Mouse (Mus musculus) forebrain, embryonic 14.5 days (tissue): Measurements from ENCODE around the gene Krtap28-10. TPM values are rescaled to one million over a fixed set of nuclear protein-coding genes. Genes with fewer than 3 reads are reported as not detected.
"Not testable (repeated sequence)": the region's sequence is repeated elsewhere in the genome, so short reads cannot be mapped to it uniquely, and the experiment has no call there.

Experiments used
- ATAC-seq: fragments of 200-750 bp; cut with Nextera tagmentation; 2 replicates; pipeline ENCODE4 v1.8.0; 2017; ENCODE audit warnings: mild to moderate bottlenecking, moderate library complexity
- DNase-seq: peaks from one replicate; pipeline ENCODE4 v3.0.0-alpha.2; 2015; ENCODE audit warnings: low spot score
- H3K27ac ChIP-seq: fragments of 300-500 bp; sonication (generic); 2 replicates; pipeline ENCODE4 v1.5.1; 2014; ENCODE audit warnings: low read depth, mild to moderate bottlenecking, control low read depth, low read length, moderate library complexity
- H3K27me3 ChIP-seq: fragments of 300-500 bp; sonication (generic); replicated peaks from 2 replicates; pipeline ENCODE4 v1.6.1; 2014; ENCODE audit warnings: low read length, control low read depth, mixed read lengths; ENCODE audit not compliant: control insufficient read depth, insufficient read depth
- H3K36me3 ChIP-seq: fragments of 300-500 bp; sonication (generic); 2 replicates; pipeline ENCODE4 v1.6.1; 2014; ENCODE audit warnings: low read length, control low read depth; ENCODE audit not compliant: control insufficient read depth, insufficient read depth
- H3K4me1 ChIP-seq: fragments of 300-500 bp; sonication (generic); 2 replicates; pipeline ENCODE4 v1.6.1; 2014; ENCODE audit warnings: antibody characterized with exemption, low read length, control low read depth; ENCODE audit not compliant: control insufficient read depth, insufficient read depth
- H3K4me2 ChIP-seq: fragments of 300-500 bp; sonication (generic); 2 replicates; pipeline ENCODE4 v1.6.1; 2014; ENCODE audit warnings: mild to moderate bottlenecking, control low read depth, low read length
- H3K4me3 ChIP-seq: fragments of 300-500 bp; sonication (generic); 2 replicates; pipeline ENCODE4 v1.5.1; 2014; ENCODE audit warnings: low read depth, low read length, control low read depth
- H3K9ac ChIP-seq: fragments of 300-500 bp; sonication (generic); 2 replicates; pipeline ENCODE4 v1.6.1; 2014; ENCODE audit warnings: mild to moderate bottlenecking, low read length, control low read depth, moderate library complexity
- H3K9me3 ChIP-seq: fragments of 300-500 bp; sonication (generic); replicated peaks from 2 replicates; pipeline ENCODE4 v1.6.1; 2016; ENCODE audit warnings: low read length, control low read depth, mixed read lengths; ENCODE audit not compliant: control insufficient read depth
- WGBS: fragments of 180-500 bp; shearing (Covaris S2); extraction: QIAGEN DNeasy Blood & Tissue Kit; methylation state at CpG from one replicate; pipeline ENCODE4 v1.1.7; 2014; 5-methylcytosine and 5-hydroxymethylcytosine counted together
- polyA plus RNA-seq: library from polyadenylated mRNA; unstranded; fragments of >200 nt; fragmentation: Nextera tagmentation; extraction: Ambion mirVana; gene quantifications from 2 replicates; pipeline ENCODE4 v1.2.1, GENCODE M21; 2014

The Krtap28-10 gene
- polyA plus RNA-seq, 1 experiment from 2014 or later: not detected

- H3K36me3 ChIP-seq: no peaks in the 10 kb centered on the region
- H3K9ac ChIP-seq: no peak overlapping the region
- H3K4me2 ChIP-seq: no peak overlapping the region
- H3K27me3 ChIP-seq: no peaks in the 10 kb centered on the region
- no peaks in the 10 kb centered on the region for H3K4me1 ChIP-seq
- ATAC-seq (no peak), DNase-seq (no peak)
- H3K27ac ChIP-seq: no peak overlapping the region
- no peaks in the 10 kb centered on the region for H3K9me3 ChIP-seq
- WGBS: 31% methylated on average over 1 of the region's 1 CpGs
- H3K4me3 ChIP-seq: no peak overlapping the region
Measured at GRCm38 (mm10) chr1:83031950-83032349, 10.3 kb downstream of the Krtap28-10 start.

DNA sequence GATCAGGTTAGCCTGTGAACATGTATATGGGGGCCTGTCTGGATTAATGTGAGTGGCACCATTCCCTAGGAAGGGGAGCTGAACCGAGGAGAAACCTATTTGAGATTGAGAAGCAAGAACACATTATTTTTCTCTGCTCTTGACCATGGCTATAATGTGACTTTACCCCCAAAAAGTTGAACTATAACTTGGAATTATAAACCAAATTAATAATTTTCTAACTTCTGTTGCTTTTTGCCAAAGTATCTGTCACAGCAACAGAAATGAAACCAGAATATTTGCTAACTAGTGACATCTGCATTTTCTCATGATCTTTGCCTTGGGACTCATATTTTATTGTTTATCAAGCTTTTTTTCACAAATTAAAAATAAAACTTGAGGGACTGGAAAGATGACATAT is 25.7 kb downstream of the Krtap28-10 start:
- no peak overlapping the region for H3K9ac ChIP-seq
- H3K9me3 ChIP-seq: no peaks in the 10 kb centered on the region
- H3K36me3 ChIP-seq: no peaks in the 10 kb centered on the region
- WGBS: 70% methylated on average over 1 of the region's 1 CpGs
- no peak overlapping the region for H3K4me2 ChIP-seq
- H3K4me1 ChIP-seq: no peaks in the 10 kb centered on the region
- no peak for DNase-seq
- no peak for ATAC-seq
- no peak overlapping the region for H3K4me3 ChIP-seq
- no peaks in the 10 kb centered on the region for H3K27me3 ChIP-seq
- H3K27ac ChIP-seq: no peak overlapping the region

DNA sequence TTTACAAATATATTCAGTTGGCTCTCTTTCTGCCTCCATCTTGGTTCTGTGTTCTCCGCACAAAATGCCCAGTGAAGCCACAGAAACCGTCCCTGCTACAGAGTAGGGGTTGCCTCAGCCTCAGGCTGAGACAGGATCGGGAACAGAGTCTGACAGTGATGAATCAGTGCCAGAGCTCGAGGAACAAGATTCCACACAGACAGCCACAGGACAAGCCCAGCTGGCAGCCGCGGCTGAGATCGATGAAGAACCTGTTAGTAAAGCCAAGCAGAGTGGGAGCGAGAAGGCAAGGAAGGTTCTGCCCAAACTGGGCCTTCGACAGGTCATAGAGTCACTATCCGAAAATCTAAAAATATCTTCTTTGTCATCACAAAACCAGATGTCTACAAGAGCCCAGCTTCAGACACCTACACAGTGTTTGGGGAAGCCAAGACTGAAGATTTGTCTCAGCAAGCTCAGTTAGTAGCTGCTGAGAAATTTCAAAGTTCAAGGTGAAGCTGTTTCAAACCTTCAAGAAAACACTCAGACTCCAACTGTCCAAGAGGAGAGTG is 26.9 kb downstream of the Krtap28-10 start:
- Histone ChIP-seq H3K4me2 (no peak overlapping the region), H3K27ac (no peak overlapping the region), H3K9ac (no peak overlapping the region), H3K4me3 (no peak overlapping the region), H3K9me3 (no peaks in the 10 kb centered on the region), H3K4me1 (no peaks in the 10 kb centered on the region), H3K27me3 (no peaks in the 10 kb centered on the region), H3K36me3 (no peaks in the 10 kb centered on the region)
- DNase-seq (no peak), ATAC-seq (no peak)
- 88% methylated on average over 10 of the region's 10 CpGs for WGBS

GRCm38 (mm10) chr1:83014477-83014876 is 27.8 kb downstream of the Krtap28-10 start:
- WGBS: 93% methylated on average over 3 of the region's 3 CpGs
- no peak for ATAC-seq
- no peaks in the 10 kb centered on the region for H3K36me3 ChIP-seq

GRCm38 (mm10) chr1:83007471-83007870 is 34.8 kb downstream of the Krtap28-10 start:
- Histone ChIP-seq H3K4me3 (no peak overlapping the region), H3K9ac (no peak overlapping the region), H3K9me3 (no peaks in the 10 kb centered on the region), H3K4me1 (no peaks in the 10 kb centered on the region), H3K27ac (no peak overlapping the region), H3K36me3 (no peaks in the 10 kb centered on the region), H3K27me3 (no peaks in the 10 kb centered on the region), H3K4me2 (no peak overlapping the region)
- ATAC-seq (peak; percentile 75; the same call in 1 of the 2 replicates), DNase-seq (peak; percentile 63)
- WGBS: 75% methylated on average over 6 of the region's 6 CpGs

More at GRCm38 (mm10) chr1:83014477-83014876, 27.8 kb downstream of the Krtap28-10 start:
- Histone ChIP-seq H3K27ac (no peak overlapping the region), H3K4me3 (no peak overlapping the region), H3K9ac (no peak overlapping the region), H3K9me3 (no peaks in the 10 kb centered on the region), H3K4me1 (no peaks in the 10 kb centered on the region), H3K4me2 (no peak overlapping the region), H3K27me3 (no peaks in the 10 kb centered on the region)
- DNase-seq: no peak

- DNase-seq (no peak), ATAC-seq (no peak)
- Histone ChIP-seq H3K36me3 (no peaks in the 10 kb centered on the region), H3K9me3 (no peaks in the 10 kb centered on the region), H3K4me2 (no peak overlapping the region), H3K4me3 (no peak overlapping the region), H3K9ac (no peak overlapping the region), H3K4me1 (no peaks in the 10 kb centered on the region), H3K27me3 (no peaks in the 10 kb centered on the region), H3K27ac (no peak overlapping the region)
- WGBS: 89% methylated on average over 8 of the region's 8 CpGs
Measured at GRCm38 (mm10) chr1:83006218-83007179, 35.8 kb downstream of the Krtap28-10 start.

GRCm38 (mm10) chr1:83000306-83000705 is 42.0 kb downstream of the Krtap28-10 start, which contains the start of gene Gm47959:
Gene Gm47959 (plus strand): TSS chr1:83000548.
- H3K9me3 ChIP-seq, DNase-seq, H3K36me3 ChIP-seq, H3K4me2 ChIP-seq, ATAC-seq, H3K27ac ChIP-seq, H3K4me1 ChIP-seq, H3K27me3 ChIP-seq, H3K9ac ChIP-seq, H3K4me3 ChIP-seq: not testable (repeated sequence)
- WGBS: 94% methylated on average over 6 of the region's 9 CpGs

- Histone ChIP-seq H3K4me3 (no peak overlapping the region), H3K27ac (no peak overlapping the region), H3K4me2 (no peak overlapping the region), H3K9me3 (no peaks in the 10 kb centered on the region), H3K27me3 (no peaks in the 10 kb centered on the region), H3K4me1 (no peaks in the 10 kb centered on the region), H3K36me3 (no peaks in the 10 kb centered on the region), H3K9ac (no peak overlapping the region)
- DNase-seq (no peak), ATAC-seq (no peak)
- WGBS: 94% methylated on average over 3 of the region's 3 CpGs
Measured at GRCm38 (mm10) chr1:82993947-82994346, 48.3 kb downstream of the Krtap28-10 start.

GRCm38 (mm10) chr1:82992093-82992492 is 50.2 kb downstream of the Krtap28-10 start:
- Histone ChIP-seq H3K4me2 (no peak overlapping the region), H3K27me3 (no peaks in the 10 kb centered on the region), H3K27ac (no peak overlapping the region), H3K4me3 (no peak overlapping the region), H3K9me3 (no peaks in the 10 kb centered on the region), H3K4me1 (no peaks in the 10 kb centered on the region), H3K9ac (no peak overlapping the region), H3K36me3 (no peaks in the 10 kb centered on the region)
- DNase-seq (no peak), ATAC-seq (no peak)
- 89% methylated on average over 6 of the region's 6 CpGs for WGBS
